Mouse (Mus musculus): ENCODE results near the gene Oip5.

- TF ChIP-seq POLR2A (IDR thresholded peaks at IDR 0.05; ENCODE audit: extremely low read depth, insufficient read depth, low read length) = peak; percentile 65
- no peak for TF ChIP-seq CTCF (IDR thresholded peaks at IDR 0.05; ENCODE audit: extremely low read depth, insufficient read depth, low read length)
These were observed 23.9 kb downstream of the Oip5 start for GRCm38 (mm10) chr2:119594113-119594981.

Measured in cortical plate, adult 2 months (tissue).